Mouse (Mus musculus): ENCODE measurements at regions not wholly inside any gene's neighbourhood (a gene's known extent, or its start where the extent isn't known, plus 50 kb on each side); places are given as distances from the start of the nearest gene placed in this dataset.

GRCm38 (mm10) chr7:70847450-70847993, 481.0 kb upstream of the Nr2f2 start:
- TF ChIP-seq FLI1 (IDR thresholded peaks at IDR 0.05; ENCODE audit: low read length): no peak
- TF ChIP-seq GATA1 (IDR thresholded peaks at IDR 0.05; ENCODE audit: borderline replicate concordance, low read length): no peak

Measured in megakaryocyte, embryonic 14.5 days (primary cell).